Mouse (Mus musculus) thymus, adult 2 months (tissue): ENCODE data around the gene Lcn10.

Experiments
- CTCF ChIP-seq: fragments of 200-500 bp; IDR thresholded peaks from 2 replicates; pipeline ENCODE4 v1.5.1; 2012; ENCODE audit warnings: mild to moderate bottlenecking, control low read depth, low read length, moderate library complexity, borderline replicate concordance; ENCODE audit not compliant: control insufficient read depth, poor library complexity, insufficient read depth; ENCODE audit errors: extremely low read depth
- POLR2A ChIP-seq: fragments of 200-500 bp; IDR thresholded peaks from 2 replicates; pipeline ENCODE4 v1.6.1; 2012; ENCODE audit warnings: mild to moderate bottlenecking, low read length, control low read depth, moderate library complexity; ENCODE audit not compliant: control insufficient read depth, poor library complexity, insufficient read depth; ENCODE audit errors: extremely low read depth

GRCm38 (mm10) chr2:25679559-25679958 lies 3.0 kb upstream of the Lcn10 start:
- no peak for TF ChIP-seq CTCF
- TF ChIP-seq POLR2A: no peak
